Mouse (Mus musculus): ENCODE measurements around the gene Vps33b. TPM values are rescaled to one million over a fixed set of nuclear protein-coding genes. Genes with fewer than 3 reads are reported as not detected.

Vps33b gene
- polyA plus RNA-seq, 1 experiment from 2014 or later = 21.1 TPM

GRCm38 (mm10) chr7:80325292-80325868, 55.9 kb downstream of the Vps33b start:
- Histone ChIP-seq H3K27me3 (no peaks in the 10 kb centered on the region), H3K36me3 (peaks cover 61% of the 10 kb centered on the region), H3K9me3 (replicated peaks) (no peaks in the 10 kb centered on the region), H3K4me3 (no peak overlapping the region), H3K4me1 (peaks cover 9% of the 10 kb centered on the region), H3K4me2 (replicated peaks) (no peak overlapping the region), H3K27ac (peak overlapping the region; percentile 12; the same call in 1 of the 2 replicates), H3K9ac (0 out of 2 replicates have a peak overlapping the region, but pooled peaks have one; percentile 8)
- ATAC-seq (ENCODE audit: low FRiP score) = no peak
- WGBS = 96% methylated on average over 16 of the region's 16 CpGs

DNA sequence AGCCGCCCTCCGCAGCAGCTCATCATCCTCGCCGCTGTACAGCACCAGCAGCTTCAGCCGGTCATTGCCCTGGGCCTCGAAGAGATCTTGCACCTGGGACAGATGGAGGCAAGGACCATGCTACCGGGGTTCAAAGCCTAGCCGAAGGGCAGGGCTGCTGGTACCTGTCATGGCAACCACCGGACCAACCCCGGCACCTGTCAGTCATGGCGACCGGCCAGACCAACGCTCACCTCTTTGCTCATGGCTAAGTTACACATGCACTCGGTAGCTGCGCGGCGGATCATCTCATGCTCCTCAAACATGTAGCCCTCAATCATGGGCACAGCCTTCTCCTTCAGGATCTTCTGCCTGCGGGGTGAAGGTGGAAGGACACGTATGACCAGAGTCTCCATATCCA, 56.6 kb downstream of the Vps33b start:
- no peaks in the 10 kb centered on the region for H3K27me3 ChIP-seq
- ATAC-seq (ENCODE audit: low FRiP score) = no peak
- 97% methylated on average over 19 of the region's 19 CpGs for WGBS
- H3K9ac ChIP-seq = 0 out of 2 replicates have a peak overlapping the region, but pooled peaks have one; percentile 8
- no peak overlapping the region for H3K27ac ChIP-seq
- no peak overlapping the region for H3K4me2 ChIP-seq (replicated peaks)
- peaks cover 62% of the 10 kb centered on the region for H3K36me3 ChIP-seq
- peaks cover 9% of the 10 kb centered on the region for H3K4me1 ChIP-seq
- no peak overlapping the region for H3K4me3 ChIP-seq
- no peaks in the 10 kb centered on the region for H3K9me3 ChIP-seq (replicated peaks)

DNA sequence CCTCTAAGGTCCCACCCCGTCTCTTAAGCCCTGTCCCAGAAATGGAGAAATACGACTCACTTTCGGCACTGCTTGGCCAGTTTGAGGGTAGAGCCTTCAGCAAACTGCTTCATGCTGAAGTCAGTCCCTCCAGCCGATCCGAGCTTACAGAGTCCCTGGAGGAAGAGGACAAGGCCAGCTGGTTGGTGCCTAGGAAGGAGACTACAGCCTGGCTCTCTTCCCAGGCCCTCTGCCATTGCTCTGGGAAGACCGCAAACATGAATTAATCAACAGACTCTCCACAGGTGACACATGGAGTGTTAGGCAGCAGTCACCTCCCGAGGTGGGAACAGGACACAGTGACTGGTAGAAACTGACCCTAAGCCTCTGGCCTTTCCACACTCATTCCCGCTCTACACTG, 60.8 kb downstream of the Vps33b start:
- H3K4me3 ChIP-seq = no peak overlapping the region
- no peak overlapping the region for H3K27ac ChIP-seq
- H3K9ac ChIP-seq = no peak overlapping the region
- 94% methylated on average over 8 of the region's 8 CpGs for WGBS
- H3K4me2 ChIP-seq (replicated peaks) = no peak overlapping the region
- no peaks in the 10 kb centered on the region for H3K27me3 ChIP-seq
- H3K4me1 ChIP-seq = no peaks in the 10 kb centered on the region
- no peaks in the 10 kb centered on the region for H3K9me3 ChIP-seq (replicated peaks)
- ATAC-seq (ENCODE audit: low FRiP score) = no peak
- peaks cover 100% of the 10 kb centered on the region for H3K36me3 ChIP-seq

GRCm38 (mm10) chr7:80331433-80331832, 62.0 kb downstream of the Vps33b start:
- H3K9ac ChIP-seq = no peak overlapping the region
- H3K4me2 ChIP-seq (replicated peaks) = no peak overlapping the region
- WGBS = 89% methylated on average over 19 of the region's 19 CpGs
- no peaks in the 10 kb centered on the region for H3K27me3 ChIP-seq
- H3K36me3 ChIP-seq = peaks cover 100% of the 10 kb centered on the region
- no peak for ATAC-seq (ENCODE audit: low FRiP score)
- H3K4me1 ChIP-seq = no peaks in the 10 kb centered on the region
- H3K4me3 ChIP-seq = no peak overlapping the region
- H3K9me3 ChIP-seq (replicated peaks) = no peaks in the 10 kb centered on the region
- H3K27ac ChIP-seq = no peak overlapping the region

DNA sequence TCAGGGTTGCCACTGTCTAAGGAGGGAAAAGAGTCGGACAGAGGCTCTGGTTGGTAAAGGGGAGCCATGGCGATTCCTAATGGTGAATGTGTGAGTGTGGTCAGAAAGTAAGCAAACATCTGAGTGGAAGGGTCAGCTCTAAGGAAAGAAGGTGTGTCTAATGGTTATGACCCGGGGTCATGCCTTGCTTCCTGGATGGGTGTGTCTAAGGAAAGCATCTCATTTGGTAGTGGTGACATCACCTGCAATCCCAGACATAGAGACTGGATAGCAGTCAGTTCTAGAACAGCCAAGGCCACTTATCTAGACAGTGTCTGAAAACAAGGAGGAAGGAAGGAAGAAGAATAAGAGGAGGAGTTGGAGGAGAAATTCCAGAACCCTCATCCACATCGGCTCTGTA, 65.4 kb downstream of the Vps33b start:
- no peak overlapping the region for H3K9ac ChIP-seq
- WGBS = 96% methylated on average over 4 of the region's 4 CpGs

GRCm38 (mm10) chr7:80336932-80337331, 67.5 kb downstream of the Vps33b start:
- no peak overlapping the region for H3K27ac ChIP-seq
- no peak for ATAC-seq (ENCODE audit: low FRiP score)
- H3K4me1 ChIP-seq = peaks cover 36% of the 10 kb centered on the region
- H3K36me3 ChIP-seq = peaks cover 60% of the 10 kb centered on the region
- no peak overlapping the region for H3K4me2 ChIP-seq (replicated peaks)
- H3K27me3 ChIP-seq = no peaks in the 10 kb centered on the region
- no peaks in the 10 kb centered on the region for H3K9me3 ChIP-seq (replicated peaks)
- H3K4me3 ChIP-seq = no peak overlapping the region
- H3K9ac ChIP-seq = no peak overlapping the region; the same call in 1 of the 2 replicates
- 95% methylated on average over 3 of the region's 3 CpGs for WGBS

More for the DNA sequence above, 65.4 kb downstream of the Vps33b start:
- no peak for ATAC-seq (ENCODE audit: low FRiP score)
- Histone ChIP-seq H3K4me2 (replicated peaks) (no peak overlapping the region), H3K27ac (no peak overlapping the region), H3K36me3 (peaks cover 81% of the 10 kb centered on the region), H3K9me3 (replicated peaks) (no peaks in the 10 kb centered on the region), H3K4me3 (no peak overlapping the region), H3K27me3 (no peaks in the 10 kb centered on the region), H3K4me1 (peaks cover 21% of the 10 kb centered on the region)

GRCm38 (mm10) chr7:80339371-80339770, 69.9 kb downstream of the Vps33b start:
- Histone ChIP-seq H3K36me3 (peaks cover 36% of the 10 kb centered on the region), H3K4me1 (peaks cover 51% of the 10 kb centered on the region), H3K4me2 (replicated peaks) (peak overlapping the region; percentile 92), H3K9ac (peak overlapping the region; percentile 84), H3K4me3 (peak overlapping the region; percentile 54), H3K27me3 (no peaks in the 10 kb centered on the region), H3K27ac (peak overlapping the region; percentile 60; the same call in 1 of the 2 replicates), H3K9me3 (replicated peaks) (no peaks in the 10 kb centered on the region)
- ATAC-seq (ENCODE audit: low FRiP score) = no peak
- 9% methylated on average over 17 of the region's 17 CpGs for WGBS

- peak overlapping the region; percentile 84 for H3K9ac ChIP-seq
- H3K4me3 ChIP-seq = peak overlapping the region; percentile 54
- H3K4me2 ChIP-seq (replicated peaks) = peak overlapping the region; percentile 92
- H3K4me1 ChIP-seq = peaks cover 51% of the 10 kb centered on the region
- under 1% methylated on average over 44 of the region's 45 CpGs for WGBS
- H3K9me3 ChIP-seq (replicated peaks) = no peaks in the 10 kb centered on the region
- H3K36me3 ChIP-seq = peaks cover 29% of the 10 kb centered on the region
- no peaks in the 10 kb centered on the region for H3K27me3 ChIP-seq
- H3K27ac ChIP-seq = peak overlapping the region; percentile 85
- peak; percentile 94 for ATAC-seq (ENCODE audit: low FRiP score)
Observed at GRCm38 (mm10) chr7:80339793-80340628, 70.6 kb downstream of the Vps33b start.

- ATAC-seq (ENCODE audit: low FRiP score) = peak; percentile 33
- H3K27ac ChIP-seq = peak within 1 kb of the TSS; percentile 85
- H3K4me2 ChIP-seq (replicated peaks) = peak within 1 kb of the TSS; percentile 92
- 2% methylated on average over 11 of the region's 11 CpGs for WGBS
- peak within 1 kb of the TSS; percentile 54 for H3K4me3 ChIP-seq
- no peaks in the 10 kb centered on the region for H3K27me3 ChIP-seq
- no peaks in the 10 kb centered on the region for H3K9me3 ChIP-seq (replicated peaks)
- peaks cover 21% of the 10 kb centered on the region for H3K36me3 ChIP-seq
- H3K4me1 ChIP-seq = peaks cover 51% of the 10 kb centered on the region
- H3K9ac ChIP-seq = peak within 1 kb of the TSS; percentile 84
Observed at GRCm38 (mm10) chr7:80340793-80341192, 71.3 kb downstream of the Vps33b start, which contains the start of gene Unc45a. Gene Unc45a (minus strand): TSS chr7:80341005.

Other genes with a start within 250 kb of the Vps33b start
- gene Zfp710, start 244.8 kb upstream of the Vps33b start, polyA plus RNA-seq (2016; fragmentation: Nextera tagmentation; extraction: Ambion mirVana) = 26.0 and 26.4 TPM in 2 replicates
- 322 and 326 TPM in 2 replicates for gene Idh2, start 154.3 kb upstream of the Vps33b start, polyA plus RNA-seq (2016; fragmentation: Nextera tagmentation; extraction: Ambion mirVana)
- gene Sema4b, start 82.8 kb upstream of the Vps33b start, polyA plus RNA-seq (2016; fragmentation: Nextera tagmentation; extraction: Ambion mirVana) = 20.9 and 21.1 TPM in 2 replicates
- gene Cib1, start 36.8 kb upstream of the Vps33b start, polyA plus RNA-seq (2016; fragmentation: Nextera tagmentation; extraction: Ambion mirVana) = 37.5 and 40.5 TPM in 2 replicates
- gene Gdpgp1, start 36.8 kb upstream of the Vps33b start, polyA plus RNA-seq (2016; fragmentation: Nextera tagmentation; extraction: Ambion mirVana) = 4.6 and 4.9 TPM in 2 replicates
- gene Ttll13, start 23.3 kb upstream of the Vps33b start, polyA plus RNA-seq (2016; fragmentation: Nextera tagmentation; extraction: Ambion mirVana) = 2.0 and 2.7 TPM in 2 replicates
- gene Ngrn, start 8.4 kb upstream of the Vps33b start, polyA plus RNA-seq (2016; fragmentation: Nextera tagmentation; extraction: Ambion mirVana) = 55.0 and 55.1 TPM in 2 replicates
- gene Prc1, start 24.8 kb downstream of the Vps33b start, polyA plus RNA-seq (2016; fragmentation: Nextera tagmentation; extraction: Ambion mirVana) = 110 and 117 TPM in 2 replicates
- 9.8 and 14.1 TPM in 2 replicates for gene Rccd1, start 54.8 kb downstream of the Vps33b start, polyA plus RNA-seq (2016; fragmentation: Nextera tagmentation; extraction: Ambion mirVana)
- 56.2 and 60.6 TPM in 2 replicates for gene Unc45a, start 71.4 kb downstream of the Vps33b start, polyA plus RNA-seq (2016; fragmentation: Nextera tagmentation; extraction: Ambion mirVana)
- gene Hddc3, start 73.5 kb downstream of the Vps33b start, polyA plus RNA-seq (2016; fragmentation: Nextera tagmentation; extraction: Ambion mirVana) = 20.2 and 22.0 TPM in 2 replicates
- gene Man2a2, start 101.7 kb downstream of the Vps33b start, polyA plus RNA-seq (2016; fragmentation: Nextera tagmentation; extraction: Ambion mirVana) = 27.2 and 30.9 TPM in 2 replicates
- gene Fes, start 118.3 kb downstream of the Vps33b start, polyA plus RNA-seq (2016; fragmentation: Nextera tagmentation; extraction: Ambion mirVana) = 10.2 and 11.8 TPM in 2 replicates
- gene Furin, start 135.8 kb downstream of the Vps33b start, polyA plus RNA-seq (2016; fragmentation: Nextera tagmentation; extraction: Ambion mirVana) = 6.1 and 6.9 TPM in 2 replicates

Measured in hindbrain, embryonic 12.5 days (tissue).